Mouse (Mus musculus): ENCODE data around the gene Dolk.

DNA sequence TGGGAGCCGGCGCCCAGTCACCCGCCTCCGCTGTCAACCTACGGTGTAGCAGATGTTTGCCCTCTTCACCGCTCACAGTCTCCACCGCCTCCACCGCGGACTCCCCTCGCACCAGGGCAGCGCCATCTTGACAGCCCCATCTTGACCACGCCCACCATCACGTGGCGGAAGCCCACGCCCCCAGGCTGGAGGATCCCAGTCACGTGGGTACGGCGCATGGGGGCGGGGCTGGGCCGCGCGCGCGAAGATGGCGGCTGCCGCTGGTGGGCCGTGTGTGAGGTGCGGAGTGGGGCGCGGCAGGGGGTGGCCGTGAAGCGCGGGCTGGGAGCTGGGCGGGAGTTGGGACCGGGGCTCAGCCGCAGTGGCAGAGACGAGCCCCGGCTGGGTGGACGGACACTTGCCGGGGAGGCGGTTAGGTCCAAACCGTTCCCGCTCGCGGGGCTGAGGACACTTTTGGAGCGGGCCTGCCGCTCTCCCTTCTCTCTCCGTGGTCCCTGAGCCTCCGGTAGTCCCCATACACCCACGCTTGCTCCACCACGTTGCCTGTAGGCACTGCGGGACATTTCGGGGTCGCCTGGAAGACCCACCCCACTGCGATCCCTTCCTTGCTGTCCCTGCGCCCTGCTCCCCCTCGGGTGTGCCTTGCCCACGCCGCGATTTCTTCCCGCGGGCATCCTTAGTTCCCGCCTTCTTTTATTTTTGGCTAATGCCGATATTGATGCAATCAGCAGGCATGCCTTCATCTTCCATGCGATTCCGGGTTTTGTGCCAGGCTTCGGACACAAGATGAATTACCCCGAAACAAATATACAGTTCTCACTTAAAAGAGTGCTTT lies at the start of gene Dolk, which contains the start of gene Nup188:
- TF ChIP-seq CTCF (IDR thresholded peaks at IDR 0.05; ENCODE audit: low read depth) (no peak), EP300 (optimal IDR thresholded peaks at IDR 0.05) (no peak)
